Mouse (Mus musculus): Measurements from ENCODE around the gene Casc3. TPM values are rescaled to one million over a fixed set of nuclear protein-coding genes. Genes with fewer than 3 reads are reported as not detected.

Gene Casc3
- polyA plus RNA-seq, 1 experiment from 2014 or later: 22.7 TPM

GRCm38 (mm10) chr11:98787691-98788090 lies 17.0 kb upstream of the Casc3 start:
- TF ChIP-seq CTCF (IDR thresholded peaks at IDR 0.05) (peak; percentile 72), EP300 (IDR thresholded peaks at IDR 0.05) (no peak)
- H3K27ac ChIP-seq (ENCODE audit: low read length): no peak overlapping the region; the same call in 1 of the 2 replicates
- WGBS: 95% methylated on average over 1 of the region's 1 CpGs
- H3K9me3 ChIP-seq (ENCODE audit: low read length): no peaks in the 10 kb centered on the region
- H3K27me3 ChIP-seq (replicated peaks; ENCODE audit: insufficient read depth, low read length): no peaks in the 10 kb centered on the region
- H3K36me3 ChIP-seq (ENCODE audit: insufficient read depth, low read length): no peaks in the 10 kb centered on the region
- H3K4me3 ChIP-seq (ENCODE audit: low read depth, low read length): no peak overlapping the region
- H3K9ac ChIP-seq (replicated peaks; ENCODE audit: low read depth): no peak overlapping the region
- ATAC-seq (no peak), DNase-seq (ENCODE audit: low spot score) (peak; percentile 52)
- peaks cover 34% of the 10 kb centered on the region for H3K4me1 ChIP-seq (ENCODE audit: insufficient read depth, low read depth, low read length)
- no peak overlapping the region for H3K4me2 ChIP-seq (replicated peaks; ENCODE audit: low read depth, low read length)

- Histone ChIP-seq H3K9me3 (ENCODE audit: low read length) (no peaks in the 10 kb centered on the region), H3K4me2 (replicated peaks; ENCODE audit: low read depth, low read length) (no peak overlapping the region; the same call in 1 of the 2 replicates), H3K9ac (replicated peaks; ENCODE audit: low read depth) (no peak overlapping the region), H3K27ac (ENCODE audit: low read length) (peak overlapping the region; percentile 84), H3K27me3 (replicated peaks; ENCODE audit: insufficient read depth, low read length) (no peaks in the 10 kb centered on the region), H3K4me1 (ENCODE audit: insufficient read depth, low read depth, low read length) (peaks cover 30% of the 10 kb centered on the region), H3K36me3 (ENCODE audit: insufficient read depth, low read length) (no peaks in the 10 kb centered on the region), H3K4me3 (ENCODE audit: low read depth, low read length) (no peak overlapping the region)
- ATAC-seq: no peak
- TF ChIP-seq EP300 (IDR thresholded peaks at IDR 0.05) (no peak), CTCF (IDR thresholded peaks at IDR 0.05) (no peak)
- DNase-seq (ENCODE audit: low spot score): no peak
- WGBS: 81% methylated on average over 5 of the region's 5 CpGs
Observed at GRCm38 (mm10) chr11:98788139-98788538, 16.6 kb upstream of the Casc3 start.

- Histone ChIP-seq H3K27ac (ENCODE audit: low read length) (peak overlapping the region; percentile 84), H3K27me3 (replicated peaks; ENCODE audit: insufficient read depth, low read length) (no peaks in the 10 kb centered on the region), H3K4me1 (ENCODE audit: insufficient read depth, low read depth, low read length) (peaks cover 27% of the 10 kb centered on the region), H3K4me2 (replicated peaks; ENCODE audit: low read depth, low read length) (peak overlapping the region; percentile 82), H3K9me3 (ENCODE audit: low read length) (no peaks in the 10 kb centered on the region), H3K9ac (replicated peaks; ENCODE audit: low read depth) (0 out of 2 replicates have a peak overlapping the region, but pooled peaks have one; percentile 4), H3K4me3 (ENCODE audit: low read depth, low read length) (peak overlapping the region; percentile 41), H3K36me3 (ENCODE audit: insufficient read depth, low read length) (no peaks in the 10 kb centered on the region)
- 7% methylated on average over 17 of the region's 18 CpGs for WGBS
- peak; percentile 54; the same call in 1 of the 2 replicates for TF ChIP-seq EP300 (IDR thresholded peaks at IDR 0.05)
- TF ChIP-seq CTCF (IDR thresholded peaks at IDR 0.05): peak; percentile 89
- ATAC-seq: peak; percentile 73
- DNase-seq (ENCODE audit: low spot score): peak; percentile 99
Observed at GRCm38 (mm10) chr11:98788550-98789218, 16.0 kb upstream of the Casc3 start.

- Histone ChIP-seq H3K27me3 (replicated peaks; ENCODE audit: insufficient read depth, low read length) (no peaks in the 10 kb centered on the region), H3K27ac (ENCODE audit: low read length) (peak overlapping the region; percentile 64), H3K9me3 (ENCODE audit: low read length) (no peaks in the 10 kb centered on the region), H3K4me2 (replicated peaks; ENCODE audit: low read depth, low read length) (peak overlapping the region; percentile 82), H3K9ac (replicated peaks; ENCODE audit: low read depth) (peak overlapping the region; percentile 32; the same call in 1 of the 2 replicates), H3K36me3 (ENCODE audit: insufficient read depth, low read length) (no peaks in the 10 kb centered on the region), H3K4me1 (ENCODE audit: insufficient read depth, low read depth, low read length) (peaks cover 21% of the 10 kb centered on the region), H3K4me3 (ENCODE audit: low read depth, low read length) (peak overlapping the region; percentile 41)
- DNase-seq (ENCODE audit: low spot score) (no peak), ATAC-seq (no peak)
- under 1% methylated on average over 25 of the region's 25 CpGs for WGBS
- no peak; the same call in 1 of the 2 replicates for TF ChIP-seq EP300 (IDR thresholded peaks at IDR 0.05)
- no peak for TF ChIP-seq CTCF (IDR thresholded peaks at IDR 0.05)
Observed at GRCm38 (mm10) chr11:98789219-98789807, 15.4 kb upstream of the Casc3 start.

- H3K9me3 ChIP-seq (ENCODE audit: low read length): no peaks in the 10 kb centered on the region
- no peak for DNase-seq (ENCODE audit: low spot score)
- H3K4me1 ChIP-seq (ENCODE audit: insufficient read depth, low read depth, low read length): peaks cover 16% of the 10 kb centered on the region
Observed at GRCm38 (mm10) chr11:98789824-98790223, 14.9 kb upstream of the Casc3 start.

GRCm38 (mm10) chr11:98790631-98791205 lies 14.0 kb upstream of the Casc3 start:
- Histone ChIP-seq H3K4me3 (ENCODE audit: low read depth, low read length) (no peak overlapping the region), H3K9me3 (ENCODE audit: low read length) (no peaks in the 10 kb centered on the region), H3K9ac (replicated peaks; ENCODE audit: low read depth) (no peak overlapping the region), H3K4me2 (replicated peaks; ENCODE audit: low read depth, low read length) (no peak overlapping the region), H3K27ac (ENCODE audit: low read length) (no peak overlapping the region), H3K27me3 (replicated peaks; ENCODE audit: insufficient read depth, low read length) (no peaks in the 10 kb centered on the region), H3K36me3 (ENCODE audit: insufficient read depth, low read length) (no peaks in the 10 kb centered on the region), H3K4me1 (ENCODE audit: insufficient read depth, low read depth, low read length) (peaks cover 9% of the 10 kb centered on the region)
- 75% methylated on average over 5 of the region's 5 CpGs for WGBS
- ATAC-seq: no peak
- TF ChIP-seq CTCF (IDR thresholded peaks at IDR 0.05): no peak
- no peak for TF ChIP-seq EP300 (IDR thresholded peaks at IDR 0.05)
- DNase-seq (ENCODE audit: low spot score): no peak

More at GRCm38 (mm10) chr11:98789824-98790223, 14.9 kb upstream of the Casc3 start:
- Histone ChIP-seq H3K4me3 (ENCODE audit: low read depth, low read length) (0 out of 2 replicates have a peak overlapping the region, but pooled peaks have one; percentile 41), H3K9ac (replicated peaks; ENCODE audit: low read depth) (no peak overlapping the region), H3K27ac (ENCODE audit: low read length) (no peak overlapping the region), H3K27me3 (replicated peaks; ENCODE audit: insufficient read depth, low read length) (no peaks in the 10 kb centered on the region), H3K4me2 (replicated peaks; ENCODE audit: low read depth, low read length) (peak overlapping the region; percentile 82), H3K36me3 (ENCODE audit: insufficient read depth, low read length) (no peaks in the 10 kb centered on the region)
- TF ChIP-seq CTCF (IDR thresholded peaks at IDR 0.05) (no peak), EP300 (IDR thresholded peaks at IDR 0.05) (no peak)
- WGBS: 27% methylated on average over 5 of the region's 5 CpGs
- ATAC-seq: no peak

Data from lung, postnatal 0 days (tissue).